In genomic region chr2:125247108-125247961, GRCm38 (mm10) we compare ENCODE assay signal across 7 mouse cellular contexts. TPM values are rescaled to one million over a fixed set of nuclear protein-coding genes. Genes with fewer than 3 reads are reported as not detected.
DNase-seq lines count a peak whose midpoint lies in the region; ATAC-seq lines count a peak whose summit lies in the region.

TSS of gene Dut (plus strand) at chr2:125247190.

- H3K4me1 ChIP-seq in embryonic facial prominence, embryonic 11.5 days (ENCODE audit: control insufficient read depth, insufficient read depth, low read length), result no peaks in the 10 kb centered on the region
- H3K4me1 ChIP-seq in limb, embryonic 10.5 days, result peaks cover 27% of the 10 kb centered on the region
- H3K4me1 ChIP-seq in midbrain, embryonic 13.5 days (replicated peaks), result peaks cover 16% of the 10 kb centered on the region

- no peaks in the 10 kb centered on the region for H3K9me3 ChIP-seq in embryonic facial prominence, embryonic 11.5 days (replicated peaks; ENCODE audit: control insufficient read depth, low read length)
- H3K9me3 ChIP-seq in limb, embryonic 10.5 days (replicated peaks), result no peaks in the 10 kb centered on the region
- H3K9me3 ChIP-seq in midbrain, embryonic 13.5 days, result no peaks in the 10 kb centered on the region

- no peaks in the 10 kb centered on the region for H3K27me3 ChIP-seq in embryonic facial prominence, embryonic 11.5 days (ENCODE audit: control insufficient read depth, insufficient read depth, low read length)
- no peaks in the 10 kb centered on the region for H3K27me3 ChIP-seq in limb, embryonic 10.5 days (ENCODE audit: low read depth, poor library complexity, severe bottlenecking)
- no peaks in the 10 kb centered on the region for H3K27me3 ChIP-seq in midbrain, embryonic 13.5 days

- ATAC-seq in embryonic facial prominence, embryonic 11.5 days (replicated peaks; ENCODE audit: insufficient number of reproducible peaks, low FRiP score, low TSS enrichment, low read depth), result peak; percentile 100
- peak; percentile 86 for ATAC-seq in granulocyte monocyte progenitor cell, adult 5-6 weeks (replicated peaks; ENCODE audit: poor library complexity, severe bottlenecking)
- peak; percentile 100 for ATAC-seq in midbrain, embryonic 13.5 days

- WGBS in embryonic facial prominence, embryonic 11.5 days, result under 1% methylated on average over 93 of the region's 96 CpGs
- under 1% methylated on average over 96 of the region's 96 CpGs for WGBS in limb, embryonic 10.5 days
- under 1% methylated on average over 95 of the region's 96 CpGs for WGBS in midbrain, embryonic 13.5 days

- peak within 1 kb of the TSS; percentile 90 for H3K27ac ChIP-seq in embryonic facial prominence, embryonic 11.5 days (replicated peaks; ENCODE audit: low read depth, low read length)
- peak within 1 kb of the TSS; percentile 98 for H3K27ac ChIP-seq in limb, embryonic 10.5 days
- H3K27ac ChIP-seq in midbrain, embryonic 13.5 days, result peak within 1 kb of the TSS; percentile 87

- H3K36me3 ChIP-seq in embryonic facial prominence, embryonic 11.5 days (replicated peaks; ENCODE audit: control insufficient read depth, insufficient read depth, low read depth, low read length), result peaks cover 3% of the 10 kb centered on the region; the same call in 1 of the 2 replicates
- H3K36me3 ChIP-seq in limb, embryonic 10.5 days, result peaks cover 35% of the 10 kb centered on the region
- H3K36me3 ChIP-seq in midbrain, embryonic 13.5 days, result 0 out of 2 replicates have a peak, but pooled peaks cover 3% of the 10 kb centered on the region

- peak within 1 kb of the TSS; percentile 66 for H3K4me2 ChIP-seq in embryonic facial prominence, embryonic 11.5 days (ENCODE audit: low read depth, low read length)
- peak within 1 kb of the TSS; percentile 74 for H3K4me2 ChIP-seq in midbrain, embryonic 13.5 days (replicated peaks)

- DNase-seq in adrenal gland, postnatal 14 days, result peak; percentile 96
- peak; percentile 97 for DNase-seq in embryonic facial prominence, embryonic 11.5 days (ENCODE audit: low spot score)
- DNase-seq in kidney, adult 11 months, result peak; percentile 96
- DNase-seq in limb, embryonic 10.5 days (ENCODE audit: low spot score), result peak; percentile 98
- DNase-seq in spleen, adult 12 weeks (ENCODE audit: low spot score), result peak; percentile 89

- peak within 1 kb of the TSS; percentile 94 for H3K9ac ChIP-seq in embryonic facial prominence, embryonic 11.5 days (replicated peaks; ENCODE audit: low read length)
- peak within 1 kb of the TSS; percentile 84 for H3K9ac ChIP-seq in midbrain, embryonic 13.5 days (replicated peaks)

- peak within 1 kb of the TSS; percentile 83 for H3K4me3 ChIP-seq in embryonic facial prominence, embryonic 11.5 days (ENCODE audit: low read depth, low read length)
- H3K4me3 ChIP-seq in limb, embryonic 10.5 days, result peak within 1 kb of the TSS; percentile 79
- H3K4me3 ChIP-seq in midbrain, embryonic 13.5 days (replicated peaks), result peak within 1 kb of the TSS; percentile 72

RNA-seq across cellular contexts. Expression of gene Dut, which starts in this region (rescaled TPM):
- total RNA-seq in adrenal gland, postnatal 14 days (2021), result 36.1 and 39.4 TPM in 2 replicates
- 230 and 235 TPM in 2 replicates for polyA plus RNA-seq in embryonic facial prominence, embryonic 11.5 days (2014; fragmentation: Nextera tagmentation; extraction: Ambion mirVana)
- total RNA-seq in granulocyte monocyte progenitor cell, adult 5-6 weeks (2014; fragmentation: Nextera tagmentation), result 295 and 300 TPM in 2 replicates
- total RNA-seq in granulocyte monocyte progenitor cell, adult 5-6 weeks (2017), result 188 and 215 TPM in 2 replicates
- 257 and 309 TPM in 2 replicates for polyA plus RNA-seq in limb, embryonic 10.5 days (2016; fragmentation: Nextera tagmentation; extraction: Ambion mirVana)
- 97.0 and 105 TPM in 2 replicates for polyA plus RNA-seq in midbrain, embryonic 13.5 days (2015; fragmentation: Nextera tagmentation; extraction: Ambion mirVana)

Comparison
In these comparisons a context has a peak if more than half of its experiments do, and no peak if none do; other contexts are left out.
1. Peak in every context shown above with its lines: DNase-seq, ATAC-seq, H3K4me3 ChIP-seq and H3K27ac ChIP-seq.